ENCODE assay signal across 26 mouse cellular contexts in genomic region chr8:95539487-95539886, GRCm38 (mm10). TPM values are rescaled to one million over a fixed set of nuclear protein-coding genes. Genes with fewer than 3 reads are reported as not detected.
DNase-seq lines count a peak whose midpoint lies in the region; TF ChIP-seq lines count a peak whose summit lies in the region.
"Had no signal": no experiment of that assay in that cellular context is flagged by ENCODE, and none has a peak within 500 bp of the region (broad histone marks: within the 10 kb centered on the region; RNA-seq: fewer than 3 reads in every experiment).

No protein-coding gene starts in this region.

- no peak for TF ChIP-seq POLR2A in heart, adult 2 months (IDR thresholded peaks at IDR 0.05; ENCODE audit: insufficient read depth, low read depth, low read length)
- no peak for TF ChIP-seq POLR2A in CH12.LX (IDR thresholded peaks at IDR 0.05; ENCODE audit: low read depth, low read length)
- TF ChIP-seq POLR2A in brain, embryonic 14.5 days (IDR thresholded peaks at IDR 0.05; ENCODE audit: borderline replicate concordance, extremely low read depth, insufficient read depth, insufficient read length, poor library complexity, severe bottlenecking), result no peak

- H3K27ac ChIP-seq in heart, adult 2 months, result no peak overlapping the region
- H3K27ac ChIP-seq in CH12.LX (ENCODE audit: insufficient read depth, low read depth), result no peak overlapping the region
- H3K27ac ChIP-seq: heart, embryonic 10.5 days; limb, embryonic 10.5 days; neural tube, embryonic 13.5 days had no signal

- no peak for TF ChIP-seq EP300 in heart, adult 2 months (IDR thresholded peaks at IDR 0.05; ENCODE audit: insufficient read depth, low read depth, low read length)
- no peak for TF ChIP-seq EP300 in CH12.LX (IDR thresholded peaks at IDR 0.05; ENCODE audit: low read length)

- no peak overlapping the region for H3K4me2 ChIP-seq in CH12.LX (ENCODE audit: insufficient read depth, low read depth, poor library complexity, severe bottlenecking)
- H3K4me2 ChIP-seq: liver, embryonic 11.5 days; neural tube, embryonic 13.5 days had no signal

- H3K36me3 ChIP-seq in heart, adult 2 months (ENCODE audit: control insufficient read depth, insufficient read depth, low read length), result no peaks in the 10 kb centered on the region
- H3K36me3 ChIP-seq in CH12.LX (replicated peaks in 1 of 2; ENCODE audit: control insufficient read depth in 1 of 2, insufficient read depth in 1 of 2, low read length in 1 of 2), result no peaks in the 10 kb centered on the region
- H3K36me3 ChIP-seq: G1E; heart, embryonic 10.5 days; limb, embryonic 10.5 days; neural tube, embryonic 13.5 days had no signal

- H3K9ac ChIP-seq in heart, adult 2 months (ENCODE audit: low read depth, low read length), result no peak overlapping the region
- no peak overlapping the region for H3K9ac ChIP-seq in CH12.LX (ENCODE audit: insufficient read depth, low read depth)
- H3K9ac ChIP-seq: neural tube, embryonic 13.5 days had no signal

- H3K9me3 ChIP-seq in CH12.LX (replicated peaks; ENCODE audit: low read length), result peaks cover 4% of the 10 kb centered on the region
- H3K9me3 ChIP-seq: G1E; heart, embryonic 10.5 days; limb, embryonic 10.5 days; neural tube, embryonic 13.5 days had no signal

- in situ Hi-C loops in CH12.LX (cut with MboI; ENCODE audit: low pct_ligation_motif_present, low pct_unique_long_range_greater_than_20kb, low sequenced_read_pairs), result no loop called here

- TF ChIP-seq RAD21 in CH12.LX (IDR thresholded peaks at IDR 0.05; ENCODE audit: low read depth, low read length), result peak; percentile 49

- dilution Hi-C loops in CH12.LX (cut with MboI; ENCODE audit: extremely low pct_ligation_motif_present, extremely low pct_unique_long_range_greater_than_20kb, low sequenced_read_pairs), result no loop called here

- H3K4me3 ChIP-seq in heart, adult 2 months, result no peak overlapping the region
- no peak overlapping the region for H3K4me3 ChIP-seq in CH12.LX (replicated peaks in 1 of 3; ENCODE audit: low read depth in 2 of 3, low read length in 2 of 3, poor library complexity in 1 of 3)
- H3K4me3 ChIP-seq: heart, embryonic 10.5 days; limb, embryonic 10.5 days; neural tube, embryonic 13.5 days had no signal

- H3K27me3 ChIP-seq in heart, adult 2 months (ENCODE audit: control insufficient read depth, insufficient read depth, low read length), result no peaks in the 10 kb centered on the region
- peaks cover 2% of the 10 kb centered on the region for H3K27me3 ChIP-seq in CH12.LX (replicated peaks)
- H3K27me3 ChIP-seq: neural tube, embryonic 13.5 days had no signal

- H3K4me1 ChIP-seq in heart, adult 2 months (ENCODE audit: control insufficient read depth, insufficient read depth, low read length), result no peaks in the 10 kb centered on the region
- H3K4me1 ChIP-seq in CH12.LX (ENCODE audit: control insufficient read depth in 1 of 2, insufficient read depth in 2 of 2), result no peaks in the 10 kb centered on the region; a peak in 1 of 4 replicates
- H3K4me1 ChIP-seq: heart, embryonic 10.5 days; limb, embryonic 10.5 days; neural tube, embryonic 13.5 days had no signal

- WGBS in heart, adult 2 months, result 74% methylated on average over 5 of the region's 5 CpGs

- peak; percentile 49 for TF ChIP-seq CTCF in heart, adult 2 months (IDR thresholded peaks at IDR 0.05)
- peak in 1 of 2 experiments; percentile 60; a peak in 2 of 4 replicates for TF ChIP-seq CTCF in CH12.LX (conservative IDR thresholded peaks at IDR 0.05 in 1 of 2, IDR thresholded peaks at IDR 0.05 in 1 of 2; ENCODE audit: low read depth in 2 of 2, low read length in 2 of 2)
- TF ChIP-seq CTCF in brain, embryonic 14.5 days (IDR thresholded peaks at IDR 0.05; ENCODE audit: borderline replicate concordance, extremely low read depth, insufficient read depth, insufficient read length), result no peak

- intact Hi-C loops in heart, adult 2 months (cut with DNase I), result no loop called here
- intact Hi-C loops in left cerebral cortex, postnatal 36 days (cut with DNase I), result loop anchor here (5.0 kb wide), 1 partner anchor 192 kb away; no protein-coding TSS in a partner anchor

- no peak for DNase-seq in heart, adult 2 months
- no peak for DNase-seq in heart, adult 11 months
- DNase-seq in left cerebral cortex, adult 11 months (ENCODE audit: low spot score), result peak; percentile 29
- DNase-seq in left cerebral cortex, postnatal 36 days (ENCODE audit: low spot score in 2 of 2), result no peak
- no peak for DNase-seq in CH12.LX (ENCODE audit: extremely low read depth)
- DNase-seq in brain, embryonic 14.5 days (ENCODE audit: low read depth), result peak; percentile 31
- DNase-seq in adrenal gland, adult 2 months, result no peak
- DNase-seq: cerebellum, adult 11 months; embryo, embryonic 11 days; gastrocnemius, postnatal 14 days; heart, postnatal 10 days; layer of hippocampus, postnatal 36 days; lung, adult 2 months; lung, postnatal 36 days; thymus, postnatal 36 days had no signal

- no peaks in the 10 kb centered on the region for H3K79me2 ChIP-seq in heart, adult 2 months (replicated peaks; ENCODE audit: control insufficient read depth, insufficient read depth, low read length)
- no peaks in the 10 kb centered on the region for H3K79me2 ChIP-seq in CH12.LX (replicated peaks; ENCODE audit: control insufficient read depth, extremely low read depth, insufficient read depth, poor library complexity, severe bottlenecking)

TF ChIP-seq in CH12.LX, 34 proteins besides CTCF, POLR2A, EP300 and RAD21:
- no peak for TF ChIP-seq ETS1 (conservative IDR thresholded peaks at IDR 0.05; ENCODE audit: low read depth, low read length)
- TF ChIP-seq MAX (IDR thresholded peaks at IDR 0.05; ENCODE audit: low read length), result no peak
- TF ChIP-seq SMC3 (IDR thresholded peaks at IDR 0.05; ENCODE audit: low read depth, low read length), result peak; percentile 26; the same call in 1 of the 2 replicates
- no peak for TF ChIP-seq MAFK (IDR thresholded peaks at IDR 0.05; ENCODE audit: insufficient replicate concordance, low read length)
- TF ChIP-seq MAZ (IDR thresholded peaks at IDR 0.05; ENCODE audit: low read depth, low read length), result no peak
- no peak for TF ChIP-seq ZNF384 (IDR thresholded peaks at IDR 0.05; ENCODE audit: low read depth, low read length)
- TF ChIP-seq CHD2 (IDR thresholded peaks at IDR 0.05; ENCODE audit: low read length), result no peak
- no peak for TF ChIP-seq SIN3A (IDR thresholded peaks at IDR 0.05; ENCODE audit: low read length)

RNA-seq across cellular contexts. Expression of gene Ccdc113, which starts 5.6 kb away (rescaled TPM):
- not detected for total RNA-seq in heart, adult 2 months (2021)
- 0.14 TPM in 1 of 2 replicates, not detected in the other for polyA plus RNA-seq in heart, adult 2 months (2012; rRNA removed)
- 1 to 10 TPM; 1.3 to 3.0 TPM for total RNA-seq in left cerebral cortex, postnatal 36 days (2021)
- not detected in 2 replicates for total RNA-seq in CH12.LX (2012; rRNA removed)
- total RNA-seq in CH12.LX (2014; rRNA removed), result not detected in 2 replicates
- polyA plus RNA-seq in CH12.LX (2012; ENCODE audit: insufficient read length, low read depth), result not detected in 2 replicates
- 0.82 and 1.4 TPM in 2 replicates for polyA plus RNA-seq in brain, embryonic 14.5 days (2012; rRNA removed)
- 1 to 10 TPM in 1 of 2 experiments, under 1 TPM in 1; 0.81 to 1.7 TPM for total RNA-seq in adrenal gland, adult 2 months (2021)
- polyA plus RNA-seq in adrenal gland, adult 2 months (2012; rRNA removed), result 0.10 TPM in 1 of 2 replicates, not detected in the other
- total RNA-seq: G1E; gastrocnemius, postnatal 14 days had no signal
- polyA plus RNA-seq: CD4-positive, CD25-positive, alpha-beta regulatory T cell, adult 4 months; G1E; inflammation-experienced regulatory T-cells, adult 6 months; limb, embryonic 10.5 days; liver, embryonic 11.5 days had no signal

RNA-seq across cellular contexts. Expression of gene Prss54, which starts 36.7 kb away (rescaled TPM):
- total RNA-seq in heart, adult 2 months (2021), result not detected
- polyA plus RNA-seq in heart, adult 2 months (2012; rRNA removed), result not detected in 2 replicates
- under 1 TPM in 1 of 2 experiments, not detected in 1; 0.27 TPM for total RNA-seq in left cerebral cortex, postnatal 36 days (2021)
- total RNA-seq in CH12.LX (2012; rRNA removed), result not detected in 2 replicates
- not detected in 2 replicates for total RNA-seq in CH12.LX (2014; rRNA removed)
- polyA plus RNA-seq in CH12.LX (2012; ENCODE audit: insufficient read length, low read depth), result not detected in 2 replicates
- polyA plus RNA-seq in brain, embryonic 14.5 days (2012; rRNA removed), result not detected in 2 replicates
- not detected for total RNA-seq in adrenal gland, adult 2 months (2021)
- polyA plus RNA-seq in adrenal gland, adult 2 months (2012; rRNA removed), result not detected in 2 replicates
- total RNA-seq: adrenal gland, adult 18-20 months; gastrocnemius, postnatal 14 days; heart, postnatal 10 days; layer of hippocampus, postnatal 36 days had no signal
- polyA plus RNA-seq: CD4-positive, CD25-positive, alpha-beta regulatory T cell, adult 4 months; embryonic facial prominence, embryonic 14.5 days; G1E; heart, embryonic 10.5 days; hindbrain, embryonic 11.5 days; inflammation-experienced regulatory T-cells, adult 6 months; kidney, embryonic 14.5 days; limb, embryonic 10.5 days; liver, embryonic 11.5 days; lung, adult 2 months; neural tube, embryonic 13.5 days had no signal

RNA-seq across cellular contexts. Expression of gene Csnk2a2, which starts 49.6 kb away (rescaled TPM):
- total RNA-seq in heart, adult 2 months (2021), result 10 to 100 TPM; 28.6 to 31.0 TPM
- polyA plus RNA-seq in heart, adult 2 months (2012; rRNA removed), result 11.0 and 20.6 TPM in 2 replicates
- 10 to 100 TPM; 77.7 to 90.3 TPM for total RNA-seq in left cerebral cortex, postnatal 36 days (2021)
- total RNA-seq in CH12.LX (2012; rRNA removed) (32.1 and 35.7 TPM in 2 replicates), CH12.LX (2014; rRNA removed) (51.7 and 72.1 TPM in 2 replicates)
- 126 and 133 TPM in 2 replicates for polyA plus RNA-seq in CH12.LX (2012; ENCODE audit: insufficient read length, low read depth)
- 43.8 and 51.8 TPM in 2 replicates for polyA plus RNA-seq in brain, embryonic 14.5 days (2012; rRNA removed)
- total RNA-seq in adrenal gland, adult 2 months (2021), result 10 to 100 TPM; 59.4 to 86.9 TPM
- 10.0 and 13.9 TPM in 2 replicates for polyA plus RNA-seq in adrenal gland, adult 2 months (2012; rRNA removed)

Comparison
In these comparisons a context has a peak if more than half of its experiments do, and no peak if none do; other contexts are left out.
1. DNase-seq: peak in left cerebral cortex, adult 11 months (single experiment) and brain, embryonic 14.5 days (single experiment); none in heart, adult 2 months (0 of 2), heart, adult 11 months (single experiment), left cerebral cortex, postnatal 36 days (0 of 2), CH12.LX (single experiment) and adrenal gland, adult 2 months (single experiment).